Mouse (Mus musculus) kidney, postnatal 36 days (tissue): ENCODE results near the gene Btbd35f12.
"Not testable (repeated sequence)": the region's sequence is repeated elsewhere in the genome, so short reads cannot be mapped to it uniquely, and the experiment has no call there.

Experiments
- DNase-seq, 2 experiments: peaks; one replicate each; pipeline ENCODE4 v3.0.0; 2021 to 2022; ENCODE audit warnings: mixed read lengths in 2 of 2

Btbd35f12 gene

DNA sequence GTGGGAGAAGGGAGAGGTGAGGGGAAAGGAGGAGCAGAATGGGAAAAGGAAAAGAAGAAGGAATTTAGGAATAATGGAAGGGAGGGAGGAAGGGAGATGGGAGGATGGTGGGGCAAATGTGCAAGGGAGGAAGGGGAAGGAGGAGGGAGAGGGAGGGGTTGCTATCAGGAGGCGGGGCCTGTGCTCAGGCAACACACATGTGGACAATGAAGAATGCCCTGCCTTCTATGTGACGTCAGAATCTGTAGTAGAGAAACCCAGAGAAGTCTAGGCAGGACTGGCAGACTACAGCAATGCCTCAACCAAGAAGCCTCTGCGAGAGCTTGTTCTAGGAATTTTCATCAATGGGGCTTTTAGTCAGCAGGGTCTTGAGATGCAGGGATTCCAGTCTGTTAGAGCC, at the start of gene Btbd35f12:
TSS of gene Btbd35f12 (plus strand) at position 301 of the 400 bp plus-strand sequence.
- DNase-seq: not testable (repeated sequence)

DNA sequence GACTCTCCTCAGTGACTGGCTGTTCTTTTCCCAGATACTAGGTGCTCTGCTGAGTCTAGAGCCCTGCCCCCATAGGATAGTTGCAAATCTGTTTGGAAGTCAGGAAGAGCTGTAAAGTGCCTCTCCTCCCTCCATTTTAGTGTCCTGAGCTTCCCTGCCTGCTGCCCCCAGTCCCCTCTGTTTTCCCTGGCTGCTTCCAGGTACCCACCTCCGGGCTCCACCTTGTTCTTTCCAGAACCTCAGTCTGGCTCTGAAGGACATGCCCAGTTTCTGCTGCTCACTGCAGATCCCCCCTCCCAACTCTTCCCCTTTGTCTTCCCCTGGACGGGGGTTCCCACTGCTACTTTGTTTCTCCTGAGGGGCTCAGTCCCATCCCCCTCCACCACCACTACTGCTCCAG, 40.1 kb downstream of the Btbd35f12 start:
- not testable (repeated sequence) for DNase-seq
